Mouse (Mus musculus): Measurements from ENCODE around the gene Acsl1.
"Not testable (repeated sequence)": the region's sequence is repeated elsewhere in the genome, so short reads cannot be mapped to it uniquely, and the experiment has no call there.

The Acsl1 gene

DNA sequence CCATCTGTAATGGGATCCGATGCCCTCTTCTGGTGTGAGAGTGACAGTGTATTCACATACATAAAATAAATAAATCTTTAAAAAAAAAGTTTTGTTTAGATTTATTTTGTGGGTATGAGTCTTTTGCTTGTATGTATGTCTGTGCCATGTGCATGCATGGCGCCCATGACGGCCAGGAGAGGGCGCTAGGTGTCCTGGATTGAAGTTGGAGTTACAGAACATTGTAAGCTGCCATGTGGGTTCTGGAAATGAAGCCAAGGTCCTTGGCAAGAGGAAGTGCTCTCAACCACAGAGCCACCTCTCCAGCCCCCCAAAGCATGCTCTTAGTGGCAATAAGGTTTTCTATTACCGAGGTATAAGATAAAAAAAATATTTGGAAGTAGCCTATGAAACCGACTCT, 88.6 kb downstream of the Acsl1 start:
- in situ Hi-C loops (cut with MboI, MseI), result no loop called here

DNA sequence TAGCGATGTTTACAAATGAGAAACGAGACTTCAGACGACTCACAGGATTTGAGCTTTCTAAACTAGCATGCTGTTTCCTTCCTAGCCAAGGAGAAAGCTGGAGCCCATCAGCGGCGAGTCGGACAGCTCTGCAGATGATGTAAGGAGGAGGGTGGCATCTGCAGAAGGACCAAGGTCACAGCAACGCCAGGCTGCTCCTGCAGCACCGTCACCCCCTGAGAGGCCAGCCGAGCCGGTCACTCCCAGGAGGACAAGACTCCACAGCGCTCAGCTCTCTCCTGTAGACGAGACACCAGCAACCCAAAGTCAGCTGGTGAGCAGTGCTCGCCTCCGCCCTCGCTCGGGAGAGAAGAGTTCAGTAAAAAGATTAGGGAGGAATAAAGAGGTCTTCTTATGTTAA, 91.5 kb downstream of the Acsl1 start:
- in situ Hi-C loops (cut with MboI, MseI), result loop anchor here (5.0 kb wide), 1 partner anchor 390 kb away; no protein-coding TSS in a partner anchor

DNA sequence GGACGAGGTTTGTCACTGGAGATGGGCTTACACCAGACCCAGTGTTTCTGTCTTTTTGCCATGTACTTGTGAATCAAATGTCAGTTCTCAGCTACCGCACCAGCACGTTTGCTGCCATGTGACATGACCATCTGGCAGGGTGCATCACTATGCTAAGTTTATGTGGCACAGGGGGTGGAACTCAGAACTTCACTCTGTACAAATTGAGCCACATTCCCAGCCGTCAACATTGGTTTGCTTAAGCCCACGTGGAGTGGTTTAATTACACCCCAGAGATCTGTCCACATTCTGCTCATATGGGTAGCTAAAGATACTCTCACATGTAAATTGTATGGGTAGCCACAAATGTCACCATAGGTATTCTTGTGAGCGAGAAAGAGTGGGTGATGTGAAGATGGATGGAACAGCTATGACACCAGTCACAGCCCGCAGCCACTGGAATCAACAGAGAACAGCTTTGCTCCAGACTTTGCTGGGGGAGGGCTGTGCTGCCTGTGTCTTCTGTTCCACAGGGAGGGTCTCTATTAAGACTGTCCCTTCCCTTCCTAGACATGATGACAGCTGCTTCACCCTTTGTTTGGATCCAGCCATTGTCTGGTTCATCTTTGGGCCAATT, 96.2 kb downstream of the Acsl1 start:
- in situ Hi-C loops (cut with MboI, MseI), result no loop called here

DNA sequence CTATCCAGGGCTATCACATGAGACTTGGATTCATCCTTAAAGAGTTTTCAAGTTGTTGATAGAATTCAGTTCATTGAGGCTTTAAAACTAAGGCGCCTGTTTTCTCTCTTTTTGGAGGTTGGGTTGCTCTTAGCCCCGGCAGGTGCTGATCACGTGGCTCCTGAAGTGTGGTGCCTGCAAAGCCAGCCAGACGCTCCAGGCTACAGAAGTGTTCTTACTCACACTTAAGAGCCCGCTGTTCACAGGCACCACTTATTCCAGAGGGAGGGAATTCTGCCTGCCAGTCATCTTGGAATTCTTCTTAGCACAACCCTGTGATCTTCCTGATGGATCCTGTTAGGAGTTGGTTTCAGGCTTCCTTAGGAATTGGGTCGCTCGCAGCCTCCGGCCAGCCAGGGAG, 97.1 kb downstream of the Acsl1 start:
- in situ Hi-C loops (cut with MboI, MseI), result no loop called here

DNA sequence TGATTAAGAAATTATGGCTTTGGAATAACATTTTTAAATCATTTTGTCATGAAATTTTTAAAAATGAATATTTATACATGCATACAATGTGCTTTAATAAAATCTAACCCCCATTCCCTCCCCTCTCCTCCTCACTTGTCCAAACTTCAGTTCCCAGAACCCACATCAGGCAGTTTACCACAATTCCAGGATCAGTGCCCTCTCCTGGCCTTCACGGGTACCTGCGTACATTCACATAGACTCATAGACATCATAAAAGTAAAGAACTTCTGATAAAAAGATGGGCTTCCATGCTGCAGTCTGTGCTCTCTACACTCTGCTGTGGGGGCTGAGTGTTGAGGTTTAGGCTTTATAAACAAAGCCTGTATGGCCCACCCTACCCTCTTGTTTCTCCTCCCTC, 98.1 kb downstream of the Acsl1 start:
- in situ Hi-C loops (cut with MboI, MseI), result no loop called here

DNA sequence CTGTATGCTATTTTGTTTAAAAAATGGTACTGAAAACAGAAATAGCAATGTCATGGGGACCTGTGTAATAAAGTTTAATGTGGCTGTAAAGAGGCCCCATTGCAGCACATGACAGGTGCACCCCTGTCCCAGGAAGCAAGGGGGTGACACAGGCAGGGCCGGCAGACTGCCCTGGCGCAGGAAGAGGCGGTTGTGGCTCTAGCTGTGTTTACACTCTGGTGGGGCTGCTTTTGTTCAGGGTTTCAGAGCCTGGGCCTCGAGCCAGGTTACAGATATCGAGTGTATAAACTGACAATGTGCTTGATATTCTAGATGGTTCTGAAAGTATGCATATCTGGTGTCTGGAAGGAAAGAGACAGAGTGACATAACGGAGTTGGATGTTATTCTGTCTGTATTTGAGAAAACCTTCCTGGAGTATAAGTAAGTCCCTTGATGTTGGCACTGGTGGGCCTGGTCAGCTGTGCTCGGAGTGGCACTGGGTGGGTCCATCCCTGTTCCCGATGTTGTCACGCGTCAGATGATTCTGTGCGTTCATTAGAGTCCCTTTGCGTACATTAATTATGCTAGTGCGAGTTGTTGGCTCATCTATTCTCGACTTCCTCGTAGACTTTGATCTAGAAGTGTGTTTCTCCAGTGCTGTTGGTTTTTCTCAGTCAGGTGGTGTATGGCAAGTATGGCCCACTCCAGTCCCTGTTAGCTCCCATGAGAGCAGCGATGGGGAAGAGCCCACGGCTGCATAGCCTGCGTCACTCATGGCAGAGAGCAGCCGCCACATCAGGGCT, 99.0 kb downstream of the Acsl1 start:
- in situ Hi-C loops (cut with MboI, MseI), result no loop called here

DNA sequence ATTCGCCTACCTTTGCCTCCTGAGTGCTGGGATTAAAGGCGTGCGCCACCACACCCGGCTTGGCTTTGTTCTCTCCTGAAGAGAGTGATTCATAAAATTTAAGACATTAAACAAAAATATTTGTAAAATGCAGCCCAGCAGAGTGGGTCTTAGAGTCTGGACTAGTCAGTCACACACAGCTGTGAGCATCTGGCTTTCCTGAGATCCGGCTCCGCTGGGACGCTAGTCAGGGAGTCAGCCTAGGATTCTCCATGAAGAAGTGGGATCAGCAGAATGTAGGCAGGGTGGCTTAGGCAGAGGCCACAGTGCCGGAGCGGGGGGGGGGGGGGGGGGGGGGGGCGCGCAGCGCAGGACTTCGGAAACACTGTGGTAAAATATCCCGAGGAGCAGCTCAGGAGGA, 99.8 kb downstream of the Acsl1 start:
- in situ Hi-C loops (cut with MboI, MseI), result no loop called here

DNA sequence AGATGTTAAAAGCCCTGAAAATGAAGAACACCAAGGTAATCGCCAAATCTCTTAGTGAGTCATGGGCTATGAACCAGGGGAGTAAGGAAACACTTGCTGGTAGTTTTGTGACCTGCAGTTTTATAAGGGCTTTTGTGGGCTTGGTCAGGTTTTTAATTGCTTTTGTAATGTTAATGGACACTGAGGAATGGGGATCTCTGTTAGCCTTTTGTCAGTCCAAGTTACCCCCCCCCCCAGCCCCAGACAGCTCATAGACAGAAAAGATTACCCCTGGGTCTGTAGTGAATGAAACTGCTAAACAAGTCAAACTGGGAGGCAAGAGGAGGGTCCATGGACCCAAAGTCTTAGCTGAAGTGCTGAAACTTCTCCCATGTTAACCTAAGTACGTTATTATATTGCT, 102.6 kb downstream of the Acsl1 start:
- in situ Hi-C loops (cut with MboI, MseI), result no loop called here

DNA sequence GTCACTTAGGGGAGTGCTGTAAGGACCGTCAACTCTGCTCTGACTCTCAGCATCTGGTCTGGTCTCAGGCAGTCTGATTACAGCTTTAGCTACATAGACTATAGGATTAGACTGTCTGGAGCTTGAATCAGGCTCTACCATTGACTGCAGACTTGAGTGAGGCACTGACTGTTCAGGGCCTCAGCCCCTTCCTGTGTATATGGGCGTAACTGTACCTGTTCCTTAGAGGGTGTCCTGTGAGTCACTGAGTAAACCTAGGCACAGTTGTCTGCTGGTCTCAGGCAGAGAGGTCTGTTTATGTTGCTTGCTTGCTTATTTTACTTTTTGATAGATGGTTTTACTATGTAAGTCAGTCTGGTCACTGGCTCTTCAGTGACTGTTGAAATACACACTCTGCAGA, 103.1 kb downstream of the Acsl1 start:
- in situ Hi-C loops (cut with MboI, MseI), result no loop called here

DNA sequence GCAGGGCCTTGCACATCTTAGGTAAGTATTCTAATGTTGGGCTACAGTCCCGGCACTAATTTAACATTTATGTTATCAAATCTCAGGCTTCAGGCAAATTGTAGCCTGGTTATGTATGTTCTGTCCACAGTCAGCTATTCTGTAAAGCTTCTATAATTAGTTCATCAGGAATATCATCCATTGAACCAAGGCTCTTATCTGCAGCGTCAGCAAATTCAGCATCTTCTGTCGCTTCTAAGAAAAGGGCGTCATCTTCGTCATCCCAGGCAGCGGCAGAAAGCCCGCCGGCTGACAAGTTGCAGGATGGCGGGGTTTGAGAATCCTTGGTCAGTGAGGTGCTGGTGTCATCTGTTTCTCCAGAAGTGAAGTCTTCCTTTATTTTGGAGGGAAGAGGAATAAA, 108.0 kb downstream of the Acsl1 start:
- in situ Hi-C loops (cut with MboI, MseI), result no loop called here

DNA sequence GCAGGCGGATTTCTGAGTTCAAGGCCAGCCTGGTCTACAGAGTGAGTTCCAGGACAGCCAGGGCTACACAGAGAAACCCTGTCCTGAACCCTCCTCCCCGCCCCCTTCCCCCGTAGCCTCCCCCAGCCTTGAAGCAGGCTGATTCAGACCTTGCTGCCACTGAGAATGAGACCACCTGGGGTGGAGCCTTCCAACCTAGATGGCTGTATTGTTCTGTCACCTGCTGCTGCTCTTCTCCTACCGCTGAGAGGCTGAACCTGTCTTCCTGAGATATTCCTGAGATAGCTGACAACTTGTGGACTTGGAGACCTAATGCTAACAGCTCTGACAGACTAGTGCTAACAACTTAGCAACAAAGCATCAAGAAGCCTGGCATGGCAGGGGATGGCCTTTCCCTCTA, 113.5 kb downstream of the Acsl1 start:
- in situ Hi-C loops (cut with MboI, MseI), result not testable (repeated sequence)

DNA sequence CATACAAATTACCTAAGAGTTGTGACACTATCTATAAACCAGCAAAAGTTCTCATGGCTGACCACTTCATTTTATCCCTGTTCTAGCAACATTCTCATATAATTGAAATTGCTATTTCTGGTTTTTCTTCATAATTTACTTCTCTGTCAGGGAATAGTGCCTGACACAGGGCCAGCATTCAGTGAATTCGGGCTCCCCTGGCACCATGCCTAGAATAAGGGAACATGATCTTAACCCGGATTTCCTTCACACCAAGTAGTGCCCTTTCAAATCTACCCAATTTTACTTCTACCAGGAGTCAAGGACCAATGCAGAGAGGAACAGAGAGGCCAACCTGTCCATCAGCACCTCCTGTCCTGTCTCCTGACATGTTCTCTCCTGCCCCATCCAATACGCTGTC, 114.7 kb downstream of the Acsl1 start:
- in situ Hi-C loops (cut with MboI, MseI), result no loop called here

All from T-helper 2 cell (primary cell).